Mouse (Mus musculus) CH12.LX (cell line): Measurements from ENCODE around the gene Zmat5. TPM values are rescaled to one million over a fixed set of nuclear protein-coding genes. Genes with fewer than 3 reads are reported as not detected.
A peak's percentile ranks its signal among the peaks of the same experiment; 100 is the strongest.

ENCODE experiments used
- DNase-seq: peaks from one replicate; pipeline ENCODE4 v3.0.0-alpha.2; 2013; ENCODE audit errors: extremely low read depth
- H3K27ac ChIP-seq: 2 replicates; pipeline ENCODE4 v1.5.1; 2012; ENCODE audit warnings: low read depth, mild to moderate bottlenecking, control low read depth, moderate library complexity; ENCODE audit not compliant: insufficient read depth
- H3K27me3 ChIP-seq: replicated peaks from 2 replicates; pipeline ENCODE3; 2012; ENCODE audit warnings: inconsistent platforms
- H3K36me3 ChIP-seq, 2 experiments: replicated peaks in 1 of 2; 2 replicates each; pipeline versions ENCODE3 to v1.6.1; 2012; ENCODE audit warnings: inconsistent platforms in 1 of 2, low read length in 1 of 2, mild to moderate bottlenecking in 1 of 2, mixed read lengths in 1 of 2, moderate library complexity in 1 of 2; ENCODE audit not compliant: control insufficient read depth in 1 of 2, insufficient read depth in 1 of 2
- H3K4me1 ChIP-seq, 2 experiments: 2 replicates each; pipeline ENCODE4 v1.6.1; 2012; ENCODE audit warnings: inconsistent platforms in 1 of 2, moderate library complexity in 1 of 2; ENCODE audit not compliant: insufficient read depth in 2 of 2, control insufficient read depth in 1 of 2
- H3K4me2 ChIP-seq: 2 replicates; pipeline ENCODE4 v1.6.1; 2012; ENCODE audit warnings: low read depth, mild to moderate bottlenecking, control low read depth; ENCODE audit not compliant: poor library complexity, insufficient read depth, severe bottlenecking
- H3K4me3 ChIP-seq, 3 experiments: fragments of 150-350 bp in 1 of 3; sonication (generic) in 1 of 3; replicated peaks in 1 of 3; 2 replicates each; pipeline versions ENCODE3 to v1.5.1; 2011 to 2012; ENCODE audit warnings: low read depth in 2 of 3, low read length in 2 of 3, mild to moderate bottlenecking in 2 of 3, moderate library complexity in 2 of 3, control low read depth in 1 of 3, improper control_type of control experiment in 1 of 3, inconsistent platforms in 1 of 3, mixed read lengths in 1 of 3; ENCODE audit not compliant: poor library complexity in 1 of 3
- H3K79me2 ChIP-seq: replicated peaks from 2 replicates; pipeline ENCODE4 v1.6.1; 2012; ENCODE audit warnings: mild to moderate bottlenecking, moderate library complexity; ENCODE audit not compliant: control insufficient read depth, poor library complexity, insufficient read depth, severe bottlenecking; ENCODE audit errors: extremely low read depth
- H3K9ac ChIP-seq: 2 replicates; pipeline ENCODE4 v1.6.1; 2012; ENCODE audit warnings: low read depth, mild to moderate bottlenecking, control low read depth, moderate library complexity; ENCODE audit not compliant: insufficient read depth
- H3K9me3 ChIP-seq: replicated peaks from 2 replicates; pipeline ENCODE3; 2012; ENCODE audit warnings: low read length, inconsistent platforms, mixed read lengths
- CHD1 ChIP-seq: IDR thresholded peaks from 2 replicates; pipeline ENCODE4 v1.6.1; 2012; ENCODE audit warnings: low read depth, low read length, improper control_type of control experiment, inconsistent platforms
- CTCF ChIP-seq, 2 experiments: IDR thresholded peaks in 1 of 2; conservative IDR thresholded peaks in 1 of 2; 2 replicates each; pipeline ENCODE4 v1.5.1; 2011 to 2012; ENCODE audit warnings: low read depth in 2 of 2, low read length in 2 of 2, improper control_type of control experiment in 1 of 2, inconsistent platforms in 1 of 2, mild to moderate bottlenecking in 1 of 2, moderate library complexity in 1 of 2
- ELF1 ChIP-seq: IDR thresholded peaks from 2 replicates; pipeline ENCODE4 v1.6.1; 2014; ENCODE audit warnings: low read depth, mild to moderate bottlenecking, inconsistent platforms, low read length, improper control_type of control experiment
- ETS1 ChIP-seq: conservative IDR thresholded peaks from 2 replicates; pipeline ENCODE4 v1.6.1; 2012; ENCODE audit warnings: low read depth, mild to moderate bottlenecking, inconsistent platforms, low read length, improper control_type of control experiment, moderate library complexity
- GABPA ChIP-seq: IDR thresholded peaks from 2 replicates; pipeline ENCODE4 v1.6.1; 2012; ENCODE audit warnings: low read depth, low read length, improper control_type of control experiment, inconsistent platforms; ENCODE audit not compliant: insufficient replicate concordance
- JUND ChIP-seq: conservative IDR thresholded peaks from 2 replicates; pipeline ENCODE4 v1.6.1; 2011; ENCODE audit warnings: low read depth, low read length, improper control_type of control experiment
- KAT2A ChIP-seq: IDR thresholded peaks from 2 replicates; pipeline ENCODE4 v1.6.1; 2012; ENCODE audit warnings: low read length, improper control_type of control experiment, inconsistent platforms; ENCODE audit not compliant: insufficient replicate concordance
- MEF2A ChIP-seq: IDR thresholded peaks from 2 replicates; pipeline ENCODE4 v1.6.1; 2014; ENCODE audit warnings: low read depth, mild to moderate bottlenecking, inconsistent platforms, low read length, improper control_type of control experiment, borderline replicate concordance
- MXI1 ChIP-seq: IDR thresholded peaks from 2 replicates; pipeline ENCODE4 v1.6.1; 2011; ENCODE audit warnings: mild to moderate bottlenecking, low read depth, low read length, improper control_type of control experiment
- NELFE ChIP-seq: IDR thresholded peaks from 2 replicates; pipeline ENCODE4 v1.6.1; 2011; ENCODE audit warnings: low read depth, low read length, improper control_type of control experiment
- NRF1 ChIP-seq: IDR thresholded peaks from 2 replicates; pipeline ENCODE4 v1.6.1; 2014; ENCODE audit warnings: low read depth, mild to moderate bottlenecking, inconsistent platforms, low read length, improper control_type of control experiment, moderate library complexity
- POLR2A ChIP-seq: IDR thresholded peaks from 2 replicates; pipeline ENCODE4 v1.6.1; 2011; ENCODE audit warnings: low read depth, mild to moderate bottlenecking, improper control_type of control experiment, low read length
- POLR2AphosphoS2 ChIP-seq: IDR thresholded peaks from 2 replicates; pipeline ENCODE4 v1.6.1; 2011; ENCODE audit warnings: low read depth, low read length, improper control_type of control experiment
- SIN3A ChIP-seq: IDR thresholded peaks from 2 replicates; pipeline ENCODE4 v1.6.1; 2012; ENCODE audit warnings: low read length, improper control_type of control experiment, inconsistent platforms
- UBTF ChIP-seq: IDR thresholded peaks from 2 replicates; pipeline ENCODE4 v1.6.1; 2012; ENCODE audit warnings: low read depth, mild to moderate bottlenecking, inconsistent platforms, low read length, improper control_type of control experiment, moderate library complexity
- USF1 ChIP-seq: IDR thresholded peaks from 2 replicates; pipeline ENCODE4 v1.6.1; 2014; ENCODE audit warnings: low read depth, mild to moderate bottlenecking, inconsistent platforms, low read length, improper control_type of control experiment
- USF2 ChIP-seq: conservative IDR thresholded peaks from 2 replicates; pipeline ENCODE4 v1.6.1; 2011; ENCODE audit warnings: low read depth, low read length, improper control_type of control experiment
- ZKSCAN1 ChIP-seq: IDR thresholded peaks from 2 replicates; pipeline ENCODE4 v1.6.1; 2012; ENCODE audit warnings: low read depth, inconsistent platforms, low read length, improper control_type of control experiment, borderline replicate concordance
- ZMIZ1 ChIP-seq: IDR thresholded peaks from 2 replicates; pipeline ENCODE4 v1.6.1; 2012; ENCODE audit warnings: low read depth, mild to moderate bottlenecking, inconsistent platforms, low read length, improper control_type of control experiment
- dilution Hi-C: fragments of 300-500 bp; cut with MboI; formaldehyde crosslinking; loops from 2 replicates; pipeline ENCODE4 v1.14.3; 2020; ENCODE audit warnings: low sequenced_read_pairs; ENCODE audit not compliant: extremely low pct_unique_long_range_greater_than_20kb, extremely low pct_ligation_motif_present
- in situ Hi-C: fragments of 300-500 bp; cut with MboI; formaldehyde crosslinking; loops from 3 replicates; pipeline ENCODE4 v1.14.3; 2019; ENCODE audit warnings: low sequenced_read_pairs, low pct_ligation_motif_present, low pct_unique_long_range_greater_than_20kb, mixed read lengths
- polyA plus RNA-seq: library from polyadenylated mRNA; unstranded; fragments of >175 nt; gene quantifications from 2 replicates; pipeline ENCODE4 v1.2.1, GENCODE M21; 2012; ENCODE audit warnings: low read depth; ENCODE audit not compliant: insufficient read length
- total RNA-seq, 2 experiments: library from RNA; depleted of rRNA; stranded (reverse); fragments of 300-350 nt in 1 of 2; fragments of >200 nt in 1 of 2; gene quantifications; 2 replicates each; pipeline ENCODE4 v1.2.3; 2012 to 2014

Gene Zmat5
- total and polyA plus RNA-seq, 3 experiments: 35.9 to 75.2 (median 51.4) TPM

DNA sequence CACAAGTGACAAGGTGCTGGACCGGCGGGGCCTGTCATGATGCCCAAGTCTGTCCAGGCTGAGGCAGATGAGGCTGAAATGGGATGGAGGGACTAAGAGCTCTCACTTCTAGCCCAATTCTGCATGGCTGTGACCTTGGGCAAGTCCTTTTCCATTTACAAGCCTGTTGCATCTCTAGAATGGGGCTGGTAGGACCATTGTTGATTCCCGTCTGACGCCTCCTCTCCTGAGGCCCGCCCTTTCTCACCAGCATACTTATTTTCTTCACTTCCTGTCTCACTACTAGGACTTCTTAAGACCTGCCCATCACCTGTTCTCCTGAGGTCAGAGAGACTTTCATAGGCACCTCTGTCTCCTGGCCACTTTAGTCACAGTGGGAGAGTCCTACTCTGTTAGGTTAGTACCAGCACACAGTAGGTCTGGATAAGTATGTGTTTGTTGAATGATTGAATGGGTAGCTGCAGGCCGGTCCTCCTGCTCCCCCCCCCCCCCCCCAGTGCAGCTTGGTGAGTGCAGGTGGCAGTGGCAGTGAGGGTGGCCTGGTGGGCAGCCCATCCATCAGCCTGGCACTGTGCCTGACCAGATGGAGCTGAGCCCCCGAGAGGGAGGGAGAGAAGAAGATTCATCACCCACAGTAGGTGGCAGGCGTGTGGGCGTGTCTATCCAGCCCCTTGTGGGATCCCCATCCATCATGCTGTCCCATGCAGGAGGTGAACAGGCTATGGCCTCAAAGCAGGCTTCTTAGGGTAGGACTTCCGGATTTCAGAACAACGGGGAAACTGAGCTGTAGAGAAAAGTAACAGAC is 52.7 kb downstream of the Zmat5 start:
- Histone ChIP-seq H3K79me2 (no peaks in the 10 kb centered on the region), H3K27ac (no peak overlapping the region), H3K27me3 (no peaks in the 10 kb centered on the region), H3K4me2 (no peak overlapping the region), H3K9ac (no peak overlapping the region), H3K36me3 (peaks cover 0 to 1% of the 10 kb centered on the region in 2 experiments), H3K4me1 (peaks cover 10 to 52% of the 10 kb centered on the region in 2 experiments), H3K9me3 (peaks cover 8% of the 10 kb centered on the region), H3K4me3 (no peak overlapping the region)
- peak; percentile 52 for TF ChIP-seq ZKSCAN1
- no peak for TF ChIP-seq ZMIZ1
- in situ Hi-C loops: no loop called here
- dilution Hi-C loops: no loop called here
- DNase-seq: no peak

DNA sequence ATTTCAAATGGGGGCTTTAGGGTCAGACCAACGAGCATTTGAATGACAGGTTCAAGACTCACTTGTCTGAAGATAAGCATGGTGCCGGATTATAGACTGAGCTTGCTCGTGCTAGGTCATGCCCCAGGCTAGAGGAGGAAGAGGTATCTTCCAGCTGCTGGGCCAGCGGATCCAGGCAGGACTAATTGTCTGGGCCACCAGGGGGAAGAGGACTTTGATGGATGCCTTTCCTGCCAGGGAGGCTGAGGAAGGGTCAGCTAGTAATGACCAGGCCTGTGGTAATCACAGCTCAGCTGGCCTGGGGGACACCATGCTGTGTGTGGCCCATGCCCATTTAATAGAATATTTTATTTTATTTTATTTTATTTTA is 53.3 kb downstream of the Zmat5 start:
- DNase-seq: no peak
- in situ Hi-C loops (no loop called here), dilution Hi-C loops (no loop called here)
- H3K27ac ChIP-seq: no peak overlapping the region
- H3K4me2 ChIP-seq: no peak overlapping the region
- no peak overlapping the region for H3K9ac ChIP-seq
- TF ChIP-seq USF1: no peak
- no peak for TF ChIP-seq USF2
- TF ChIP-seq NELFE: no peak
- no peak for TF ChIP-seq ELF1
- TF ChIP-seq CHD1: no peak
- no peak for TF ChIP-seq POLR2AphosphoS2
- no peak for TF ChIP-seq KAT2A
- TF ChIP-seq GABPA: no peak
- TF ChIP-seq ETS1: no peak
- no peak for TF ChIP-seq JUND
- no peak for TF ChIP-seq UBTF
- TF ChIP-seq POLR2A: no peak
- no peak for TF ChIP-seq MEF2A
- TF ChIP-seq MXI1: no peak
- no peak for TF ChIP-seq ZKSCAN1
- no peak for TF ChIP-seq NRF1
- no peak for TF ChIP-seq SIN3A
- TF ChIP-seq CTCF (conservative IDR thresholded peaks at IDR 0.05 in 1 of 2, IDR thresholded peaks at IDR 0.05 in 1 of 2; ENCODE audit: low read depth in 2 of 2, low read length in 2 of 2): no peak
- H3K79me2 ChIP-seq: no peaks in the 10 kb centered on the region
- H3K27me3 ChIP-seq: no peaks in the 10 kb centered on the region
- H3K4me1 ChIP-seq: peaks cover 14 to 58% of the 10 kb centered on the region in 2 experiments
- peaks cover 8% of the 10 kb centered on the region for H3K9me3 ChIP-seq
- no peak overlapping the region for H3K4me3 ChIP-seq
- H3K36me3 ChIP-seq: peaks cover 0 to 1% of the 10 kb centered on the region in 2 experiments
